25 mouse cellular contexts compared by ENCODE assay signal in genomic region chr17:31007357-31007756, GRCm38 (mm10). TPM values are rescaled to one million over a fixed set of nuclear protein-coding genes. Genes with fewer than 3 reads are reported as not detected.
DNase-seq lines count a peak whose midpoint lies in the region; ATAC-seq and TF ChIP-seq lines count a peak whose summit lies in the region.
"Had no signal": no experiment of that assay in that cellular context is flagged by ENCODE, and none has a peak within 500 bp of the region (broad histone marks: within the 10 kb centered on the region; RNA-seq: fewer than 3 reads in every experiment).

No protein-coding gene starts in this region.

- no peaks in the 10 kb centered on the region for H3K9me3 ChIP-seq in heart, postnatal 0 days (replicated peaks; ENCODE audit: control insufficient read depth, low read length)
- no peaks in the 10 kb centered on the region for H3K9me3 ChIP-seq in heart, embryonic 10.5 days
- H3K9me3 ChIP-seq in lung, postnatal 0 days (ENCODE audit: low read length) = no peaks in the 10 kb centered on the region

- peak overlapping the region; percentile 32; the same call in 1 of the 2 replicates for H3K27ac ChIP-seq in heart, postnatal 0 days (ENCODE audit: low read depth)
- H3K27ac ChIP-seq in heart, embryonic 10.5 days = no peak overlapping the region
- no peak overlapping the region for H3K27ac ChIP-seq in kidney, adult 2 months (ENCODE audit: insufficient read depth, low read depth, low read length)
- no peak overlapping the region for H3K27ac ChIP-seq in lung, postnatal 0 days (ENCODE audit: low read length)

- no peak for TF ChIP-seq EP300 in heart, postnatal 0 days (IDR thresholded peaks at IDR 0.05; ENCODE audit: low read depth)
- no peak for TF ChIP-seq EP300 in lung, postnatal 0 days (IDR thresholded peaks at IDR 0.05)

- TF ChIP-seq CTCF in heart, postnatal 0 days (IDR thresholded peaks at IDR 0.05; ENCODE audit: low read depth) = no peak
- no peak for TF ChIP-seq CTCF in kidney, adult 2 months (conservative IDR thresholded peaks at IDR 0.05; ENCODE audit: insufficient read depth, insufficient read length, low read depth, low read length)
- no peak for TF ChIP-seq CTCF in lung, postnatal 0 days (IDR thresholded peaks at IDR 0.05)

- H3K4me2 ChIP-seq in heart, postnatal 0 days (ENCODE audit: low read depth, low read length) = no peak overlapping the region
- H3K4me2 ChIP-seq in lung, postnatal 0 days (replicated peaks; ENCODE audit: low read depth, low read length) = no peak overlapping the region

- no peak overlapping the region for H3K9ac ChIP-seq in heart, postnatal 0 days (replicated peaks; ENCODE audit: low read depth, low read length)
- H3K9ac ChIP-seq in lung, postnatal 0 days (replicated peaks; ENCODE audit: low read depth) = no peak overlapping the region

- ATAC-seq in heart, postnatal 0 days (ENCODE audit: insufficient read depth, low read depth) = peak; percentile 57; the same call in 1 of the 2 replicates
- ATAC-seq in lung, postnatal 0 days = peak; percentile 75
- ATAC-seq: activated CD4-positive, CD25-positive, alpha-beta regulatory T cell, adult 4 months; CD4-positive, CD25-positive, alpha-beta regulatory T cell, adult 4 months; Patski had no signal

- H3K4me1 ChIP-seq in heart, postnatal 0 days (ENCODE audit: control insufficient read depth, insufficient read depth) = no peaks in the 10 kb centered on the region
- H3K4me1 ChIP-seq in heart, embryonic 10.5 days = no peaks in the 10 kb centered on the region
- H3K4me1 ChIP-seq in kidney, adult 2 months (ENCODE audit: control insufficient read depth, insufficient read depth, low read length) = no peaks in the 10 kb centered on the region
- H3K4me1 ChIP-seq in lung, postnatal 0 days (ENCODE audit: insufficient read depth, low read depth, low read length) = no peaks in the 10 kb centered on the region

- 58% methylated on average over 3 of the region's 3 CpGs for whole genome bisulfite sequencing in heart, postnatal 0 days
- WGBS in heart, embryonic 10.5 days = 75% methylated on average over 3 of the region's 3 CpGs
- 72% methylated on average over 3 of the region's 3 CpGs for WGBS in kidney, adult 2 months
- 77% methylated on average over 3 of the region's 3 CpGs for WGBS in lung, postnatal 0 days

- no peak overlapping the region for H3K4me3 ChIP-seq in heart, postnatal 0 days (ENCODE audit: low read depth, low read length)
- no peak overlapping the region for H3K4me3 ChIP-seq in heart, embryonic 10.5 days
- no peak overlapping the region for H3K4me3 ChIP-seq in kidney, adult 2 months (ENCODE audit: insufficient read depth, low read depth, low read length)
- H3K4me3 ChIP-seq in lung, postnatal 0 days (ENCODE audit: low read depth, low read length) = no peak overlapping the region

- no peak for DNase-seq in heart, postnatal 0 days (ENCODE audit: low spot score)
- DNase-seq in heart, embryonic 10.5 days (ENCODE audit: low spot score) = no peak
- DNase-seq in kidney, adult 2 months = peak; percentile 17
- no peak for DNase-seq in kidney, postnatal 10 days
- DNase-seq in lung, postnatal 0 days (ENCODE audit: low spot score) = peak; percentile 27
- DNase-seq in lung, postnatal 25 days (ENCODE audit: low spot score) = no peak
- DNase-seq in lung, postnatal 10 days = peak; percentile 16
- DNase-seq in lung, postnatal 14 days = no peak
- DNase-seq: adrenal gland, adult 2 months; adrenal gland, adult 8-10 months; adrenal gland, postnatal 10 days; adrenal gland, postnatal 14 days; adrenal gland, postnatal 25 days; adrenal gland, postnatal 36 days; B cell, adult 2 months; cerebellum, adult 11 months; cerebellum, adult 11-12 months had no signal

- no peak for TF ChIP-seq POLR2A in kidney, adult 2 months (IDR thresholded peaks at IDR 0.05; ENCODE audit: low read depth, low read length)

- no peaks in the 10 kb centered on the region for H3K27me3 ChIP-seq in heart, postnatal 0 days (ENCODE audit: control insufficient read depth, insufficient read depth, low read length)
- H3K27me3 ChIP-seq in heart, embryonic 10.5 days (ENCODE audit: insufficient read depth, poor library complexity, severe bottlenecking) = no peaks in the 10 kb centered on the region; the same call in 1 of the 2 replicates
- H3K27me3 ChIP-seq in kidney, adult 2 months (replicated peaks; ENCODE audit: control insufficient read depth, insufficient read depth, low read length) = no peaks in the 10 kb centered on the region
- no peaks in the 10 kb centered on the region for H3K27me3 ChIP-seq in lung, postnatal 0 days (replicated peaks; ENCODE audit: insufficient read depth, low read length)
- H3K27me3 ChIP-seq: CH12.LX had no signal

- H3K36me3 ChIP-seq in heart, postnatal 0 days (replicated peaks; ENCODE audit: control insufficient read depth, insufficient read depth, low read length) = no peaks in the 10 kb centered on the region
- no peaks in the 10 kb centered on the region for H3K36me3 ChIP-seq in heart, embryonic 10.5 days
- no peaks in the 10 kb centered on the region for H3K36me3 ChIP-seq in kidney, adult 2 months (ENCODE audit: control insufficient read depth, insufficient read depth, low read length)
- no peaks in the 10 kb centered on the region for H3K36me3 ChIP-seq in lung, postnatal 0 days (ENCODE audit: insufficient read depth, low read length)
- H3K36me3 ChIP-seq: G1E had no signal

RNA-seq across cellular contexts. Expression of gene Abcg1, which starts 50.1 kb away (rescaled TPM):
- total RNA-seq in heart, postnatal 0 days (2014; rRNA removed; ENCODE audit: low replicate concordance) = 11.3 and 13.5 TPM in 2 replicates
- 9.6 and 10.1 TPM in 2 replicates for polyA plus RNA-seq in heart, postnatal 0 days (2015; fragmentation: Nextera tagmentation; extraction: Ambion mirVana)
- polyA plus RNA-seq in heart, embryonic 10.5 days (2016; fragmentation: Nextera tagmentation; extraction: Ambion mirVana) = 4.9 and 6.0 TPM in 2 replicates
- 7.6 and 8.2 TPM in 2 replicates for polyA plus RNA-seq in kidney, adult 2 months (2012; rRNA removed)
- polyA plus RNA-seq in lung, postnatal 0 days (2015; fragmentation: Nextera tagmentation; extraction: Ambion mirVana) = 26.9 and 35.3 TPM in 2 replicates
- polyA plus RNA-seq: G1E had no signal

RNA-seq across cellular contexts. Expression of gene Umodl1, which starts 52.9 kb away (rescaled TPM):
- not detected in 2 replicates for total RNA-seq in heart, postnatal 0 days (2014; rRNA removed; ENCODE audit: low replicate concordance)
- not detected in 2 replicates for polyA plus RNA-seq in heart, postnatal 0 days (2015; fragmentation: Nextera tagmentation; extraction: Ambion mirVana)
- 0.06 and 0.11 TPM in 2 replicates for polyA plus RNA-seq in heart, embryonic 10.5 days (2016; fragmentation: Nextera tagmentation; extraction: Ambion mirVana)
- polyA plus RNA-seq in kidney, adult 2 months (2012; rRNA removed) = not detected in 2 replicates
- polyA plus RNA-seq in lung, postnatal 0 days (2015; fragmentation: Nextera tagmentation; extraction: Ambion mirVana) = not detected in 2 replicates
- total RNA-seq: ES-E14, MEL had no signal
- polyA plus RNA-seq: activated CD4-positive, CD25-positive, alpha-beta regulatory T cell, adult 4 months; C2C12; CD4-positive, CD25-positive, alpha-beta regulatory T cell, adult 4 months; G1E; Patski had no signal

Comparison
In these comparisons a context has a peak if more than half of its experiments do, and no peak if none do; other contexts are left out.
1. DNase-seq: peak in kidney, adult 2 months (single experiment), lung, postnatal 0 days (single experiment) and lung, postnatal 10 days (single experiment); none in heart, postnatal 0 days (single experiment), heart, embryonic 10.5 days (single experiment), kidney, postnatal 10 days (single experiment), lung, postnatal 25 days (single experiment) and lung, postnatal 14 days (single experiment).